Mouse (Mus musculus) induced T-regulatory cell, adult 2 months (primary cell): Measurements from ENCODE around the gene Atp6v1g2.
"Not testable (repeated sequence)": the region's sequence is repeated elsewhere in the genome, so short reads cannot be mapped to it uniquely, and the experiment has no call there.

Experiments
- DNase-seq: peaks from one replicate; pipeline ENCODE4 v3.0.0-alpha.2; 2012; ENCODE audit warnings: low read depth

Gene Atp6v1g2

GRCm38 (mm10) chr17:35202442-35202841 lies 31.0 kb upstream of the Atp6v1g2 start:
- DNase-seq: no peak

DNA sequence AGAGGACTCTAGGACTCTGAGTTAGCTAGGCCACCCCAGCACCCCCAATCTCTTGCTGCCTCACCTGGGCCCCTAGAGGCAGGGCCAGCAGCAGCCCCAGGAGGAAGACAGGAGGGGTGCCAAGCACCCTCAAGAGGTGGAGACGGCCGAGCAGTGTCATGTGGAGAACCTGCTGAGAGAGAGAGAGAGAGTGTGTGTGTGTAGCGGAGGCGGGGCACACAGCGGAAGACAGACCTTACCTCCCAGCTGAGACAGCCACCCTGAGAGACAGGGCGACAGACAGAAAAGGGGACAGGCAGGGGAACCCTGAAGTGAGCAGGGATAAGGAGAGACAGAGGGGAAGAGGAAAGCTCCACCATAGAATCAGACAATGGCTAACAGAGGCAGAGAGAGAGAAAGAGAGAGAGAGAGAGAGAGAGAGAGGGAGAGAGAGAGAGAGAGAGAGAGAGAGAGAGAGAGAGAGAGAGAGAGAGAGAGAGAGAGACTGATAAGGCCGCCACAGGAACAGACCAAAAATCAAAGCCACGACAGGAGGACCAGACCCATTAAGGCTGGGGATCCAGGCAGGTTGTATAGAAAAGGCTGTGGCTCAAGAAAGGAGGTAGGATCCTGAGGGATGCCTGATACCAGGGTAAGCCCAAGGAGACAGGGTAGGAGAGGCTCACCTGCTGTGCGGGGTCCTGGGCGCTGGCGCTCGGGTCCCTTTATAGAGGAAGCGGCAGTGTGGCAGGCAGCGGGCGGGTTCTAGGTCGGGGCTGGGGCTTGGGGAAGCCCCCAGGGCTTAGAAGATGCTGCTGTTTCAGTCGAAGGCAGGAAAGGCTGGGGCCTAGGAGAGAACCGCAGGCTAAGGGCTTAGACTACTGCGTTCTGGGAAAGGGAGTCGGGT lies 28.7 kb upstream of the Atp6v1g2 start, which contains the start of gene Lta:
Lta (minus strand) TSS at position 858 of the 886 bp plus-strand sequence.
- peak; percentile 88 for DNase-seq

- DNase-seq: no peak
Measured at GRCm38 (mm10) chr17:35205380-35205769, 28.1 kb upstream of the Atp6v1g2 start.

GRCm38 (mm10) chr17:35209785-35210535 lies 23.5 kb upstream of the Atp6v1g2 start:
- peak; percentile 96 for DNase-seq

DNA sequence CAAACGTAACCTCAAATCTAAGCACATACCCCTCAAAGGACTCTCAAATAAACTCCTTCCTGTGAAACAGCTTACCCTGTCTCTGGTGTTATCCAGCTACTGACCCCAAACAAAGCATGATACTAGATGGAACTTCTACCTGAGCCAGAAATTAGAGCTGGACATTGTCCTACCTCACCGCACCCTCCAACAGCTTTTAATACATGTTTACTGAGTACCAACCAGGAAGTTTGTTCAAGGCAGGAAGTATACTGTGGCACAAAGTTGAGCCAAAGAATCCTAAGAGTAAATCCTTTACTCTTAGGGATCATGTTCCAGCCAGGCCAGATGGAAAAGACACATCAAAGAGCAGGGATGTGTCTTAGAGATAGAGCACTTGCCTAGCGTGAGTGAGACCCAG lies 22.9 kb upstream of the Atp6v1g2 start:
- DNase-seq: no peak

DNA sequence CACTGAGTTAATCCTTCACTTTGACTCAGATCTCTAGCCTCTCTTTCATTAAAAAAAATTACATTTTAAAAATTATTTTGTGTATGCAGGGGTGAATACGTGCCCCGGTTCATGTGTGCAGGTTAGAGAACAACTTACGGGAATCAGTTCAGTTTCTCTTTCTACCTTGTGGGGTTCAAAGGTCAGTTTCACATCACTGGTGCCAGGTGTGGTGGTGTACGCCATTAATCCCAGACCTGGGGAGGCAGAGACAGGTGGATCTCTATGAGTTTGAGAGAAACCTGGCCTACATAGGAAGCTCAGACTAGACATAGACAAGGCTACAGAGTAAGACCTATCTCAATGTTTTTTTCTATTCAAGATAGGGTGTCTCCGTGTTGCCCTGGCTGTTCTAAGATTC lies 20.4 kb upstream of the Atp6v1g2 start:
- no peak for DNase-seq

DNA sequence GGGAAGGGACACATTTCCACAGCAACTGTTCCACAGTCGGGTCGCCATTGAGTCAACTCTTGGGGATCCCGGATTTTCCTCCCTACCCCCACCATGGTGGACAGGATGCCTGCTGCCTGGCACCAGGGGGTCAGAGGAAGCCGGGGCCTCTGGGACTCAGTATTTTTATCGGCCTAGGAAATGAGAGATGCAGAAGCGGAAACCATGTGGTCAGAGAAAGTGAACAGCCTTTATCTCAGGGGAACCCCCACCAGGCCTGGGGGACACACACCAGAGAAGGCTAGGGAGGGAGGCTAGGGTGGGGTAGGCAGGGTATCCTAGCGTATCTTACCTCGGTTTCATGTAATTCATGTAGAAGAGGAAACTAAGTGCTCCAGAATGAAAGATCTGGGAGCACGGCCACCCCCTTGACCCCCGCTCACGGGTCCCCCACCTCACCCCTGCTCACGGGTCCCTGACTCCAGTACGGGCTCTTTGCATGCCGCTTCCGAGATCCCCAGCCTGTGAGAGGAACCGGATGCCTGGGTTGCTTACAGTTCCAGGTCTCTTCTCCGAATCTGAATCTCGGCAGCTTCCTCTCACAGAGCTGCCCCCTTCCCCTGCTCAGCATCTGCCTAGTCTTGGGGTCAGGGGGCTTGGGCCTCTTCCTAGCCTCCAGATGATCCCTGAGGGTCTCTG lies 14.8 kb upstream of the Atp6v1g2 start:
- DNase-seq: peak; percentile 85

DNA sequence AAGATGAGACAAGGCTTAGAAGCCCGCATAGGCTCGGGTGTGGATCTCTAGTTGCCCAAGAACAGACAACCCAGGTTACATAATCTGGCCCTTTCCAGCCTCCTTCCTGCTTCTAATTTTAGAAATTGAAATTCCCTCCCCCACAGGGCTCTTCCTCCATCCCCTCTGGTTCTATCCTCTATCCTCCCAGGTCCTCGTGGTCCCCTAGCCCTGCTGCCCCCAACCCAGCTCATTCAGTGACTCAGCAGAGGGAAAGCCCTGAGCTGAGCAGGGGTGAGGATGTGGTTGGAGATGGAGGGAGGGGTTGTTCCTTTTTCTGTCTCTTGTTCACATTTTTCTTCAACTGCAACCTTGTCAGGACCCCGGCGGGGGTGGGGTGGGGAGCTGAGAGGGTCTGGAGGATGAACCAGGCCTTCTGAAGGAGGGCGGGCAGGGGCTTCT lies 13.8 kb upstream of the Atp6v1g2 start:
- peak; percentile 88 for DNase-seq

DNA sequence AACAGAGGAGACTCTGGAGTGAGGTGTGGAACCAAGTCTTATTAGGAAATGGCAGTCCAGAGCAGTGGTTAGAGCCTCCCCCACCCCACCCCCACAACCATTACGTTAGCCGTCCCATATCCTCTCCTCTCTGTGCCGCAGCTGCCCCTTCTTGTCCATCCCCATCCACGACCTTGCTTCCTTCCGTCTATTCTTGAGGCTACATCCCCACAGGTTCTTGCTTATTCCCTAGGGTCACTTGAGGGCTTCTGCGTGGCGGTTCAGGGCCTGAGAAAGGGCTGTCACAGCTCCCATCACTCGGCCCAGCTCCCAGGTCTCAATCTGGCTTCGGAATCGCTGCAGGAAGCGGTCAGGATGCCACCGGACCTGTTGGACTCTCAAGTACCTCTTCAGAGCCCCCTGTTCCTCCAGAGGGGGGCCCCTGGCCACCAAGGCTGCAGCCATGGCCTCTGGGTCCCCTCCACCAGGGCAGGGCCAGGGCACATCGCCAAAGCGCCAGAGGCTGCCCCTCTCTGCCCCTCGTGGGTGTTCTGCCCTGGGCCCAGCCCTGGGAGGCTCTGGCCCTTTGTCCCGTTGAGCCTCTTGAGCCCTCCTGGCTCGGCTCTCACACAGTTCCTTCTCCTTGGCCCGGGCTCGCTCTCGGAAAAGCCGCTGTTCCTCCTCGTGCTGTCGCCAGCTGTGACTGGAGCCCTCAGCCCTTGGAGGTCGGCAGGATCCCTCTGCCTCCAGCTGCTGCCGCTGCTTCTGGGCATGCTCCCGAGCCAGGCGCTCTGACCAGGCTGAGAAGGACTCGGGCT lies 13.1 kb upstream of the Atp6v1g2 start, which contains the start of gene Gm16181:
Gm16181 (plus strand) TSS at position 679 of the 797 bp plus-strand sequence.
- no peak for DNase-seq

- peak; percentile 59 for DNase-seq
Measured at GRCm38 (mm10) chr17:35222299-35222698, 11.2 kb upstream of the Atp6v1g2 start.

DNA sequence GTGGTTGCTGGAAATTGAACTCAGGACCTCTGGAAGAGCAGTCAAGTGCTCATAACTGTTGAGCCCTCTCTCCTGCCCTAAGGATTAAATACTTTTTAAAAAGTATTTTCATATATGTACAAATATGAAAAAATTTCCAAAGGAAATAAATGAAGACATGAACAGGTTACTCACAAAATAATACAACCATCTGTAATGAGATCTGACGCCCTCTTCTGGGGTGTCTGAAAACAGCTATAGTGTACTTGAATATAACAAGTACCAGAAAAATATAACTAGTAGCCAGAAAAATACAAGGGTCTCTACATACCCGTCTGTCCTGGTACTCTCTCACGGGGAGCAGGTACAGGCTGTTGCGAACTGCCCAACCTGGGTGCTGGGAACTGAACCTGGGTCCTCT lies 8.8 kb upstream of the Atp6v1g2 start:
- no peak for DNase-seq

DNA sequence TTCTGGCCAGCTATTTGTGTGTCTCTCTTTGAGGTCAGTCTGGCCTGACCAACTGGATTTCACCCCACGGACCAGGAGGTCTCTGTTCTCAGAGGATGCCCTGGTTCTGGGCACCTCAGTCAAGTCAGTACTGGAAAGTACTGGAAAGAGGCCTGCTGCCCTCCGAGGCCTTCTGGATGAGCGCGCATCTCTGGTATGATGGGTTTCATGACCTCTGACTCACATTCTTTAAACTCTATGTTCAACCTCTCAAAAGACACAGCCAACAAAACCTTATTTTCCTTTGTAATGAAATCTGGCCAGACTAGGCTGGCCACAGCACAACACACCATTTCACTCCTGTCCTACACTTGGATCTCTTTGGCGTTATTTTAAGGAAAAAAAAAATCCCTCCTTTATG lies 8.0 kb upstream of the Atp6v1g2 start:
- no peak for DNase-seq

DNA sequence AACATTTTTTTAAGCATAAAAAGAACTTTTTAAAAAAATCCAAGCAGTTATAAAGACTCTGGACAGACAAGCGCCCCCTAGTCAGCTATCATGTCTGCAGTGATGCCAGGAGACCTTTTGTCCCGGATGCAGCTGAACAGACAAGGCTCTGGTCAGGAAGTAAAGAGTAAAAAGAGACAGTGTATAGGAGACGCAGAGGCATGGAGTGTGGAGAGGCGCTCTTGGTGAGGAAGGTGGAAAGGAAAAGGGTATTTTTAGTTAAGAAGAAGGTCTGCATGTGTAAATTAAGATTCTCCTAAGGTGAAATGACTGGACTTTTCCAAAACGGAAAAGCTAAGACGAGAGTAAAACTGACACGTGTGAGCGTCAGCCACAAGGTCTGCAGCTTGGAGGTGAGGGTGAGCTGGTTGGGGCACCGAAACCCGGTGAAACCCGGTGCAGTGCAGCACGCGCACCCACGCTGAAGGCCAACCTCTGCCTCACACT lies 6.9 kb upstream of the Atp6v1g2 start:
- peak; percentile 73 for DNase-seq

DNA sequence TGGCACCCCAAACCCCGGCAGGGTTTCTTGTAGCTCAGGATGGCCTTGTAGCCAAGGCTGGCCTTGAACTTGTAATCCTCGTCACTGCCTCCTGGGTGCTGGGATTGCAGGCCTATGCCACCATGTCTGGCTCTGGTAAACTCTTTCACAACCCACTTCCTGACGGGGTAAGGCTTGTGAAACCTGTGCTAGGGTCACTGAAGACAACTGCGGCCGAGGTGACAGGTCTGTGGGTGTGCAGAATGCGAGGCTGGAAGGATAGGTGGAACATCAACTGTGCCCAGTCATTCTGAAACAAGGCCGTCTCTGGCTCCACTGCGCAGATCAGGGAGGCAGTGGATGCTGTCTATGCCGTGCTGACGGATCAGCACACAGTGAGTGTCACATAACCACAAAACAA lies 2.4 kb upstream of the Atp6v1g2 start:
- DNase-seq: peak; percentile 91

GRCm38 (mm10) chr17:35232043-35232442 lies 1.4 kb upstream of the Atp6v1g2 start:
- peak; percentile 94 for DNase-seq

GRCm38 (mm10) chr17:35232659-35233058 lies 801 bp upstream of the Atp6v1g2 start:
- DNase-seq: peak; percentile 84

GRCm38 (mm10) chr17:35234090-35234489 lies 630 bp downstream of the Atp6v1g2 start:
- not testable (repeated sequence) for DNase-seq

DNA sequence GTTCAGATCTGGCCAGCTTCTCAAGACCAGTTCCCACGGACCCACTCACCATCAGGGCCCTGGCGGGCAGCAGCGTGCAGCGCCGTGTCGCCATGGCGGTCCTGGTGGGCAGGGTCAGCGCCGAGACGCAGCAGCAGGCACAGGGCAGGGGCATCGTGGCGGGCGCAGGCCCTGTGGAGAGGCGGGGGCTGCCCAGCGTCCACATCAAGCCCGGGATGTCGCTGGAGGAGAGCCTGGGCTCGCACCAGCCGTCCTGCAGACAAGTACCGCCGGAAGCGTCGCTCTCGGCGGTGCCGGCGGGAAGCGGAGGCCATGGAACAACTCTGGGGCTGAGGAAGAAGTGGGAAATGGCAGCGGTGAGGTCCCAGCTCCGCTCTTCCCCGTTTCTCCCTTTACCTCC lies 1.4 kb downstream of the Atp6v1g2 start:
- DNase-seq: peak; percentile 71

DNA sequence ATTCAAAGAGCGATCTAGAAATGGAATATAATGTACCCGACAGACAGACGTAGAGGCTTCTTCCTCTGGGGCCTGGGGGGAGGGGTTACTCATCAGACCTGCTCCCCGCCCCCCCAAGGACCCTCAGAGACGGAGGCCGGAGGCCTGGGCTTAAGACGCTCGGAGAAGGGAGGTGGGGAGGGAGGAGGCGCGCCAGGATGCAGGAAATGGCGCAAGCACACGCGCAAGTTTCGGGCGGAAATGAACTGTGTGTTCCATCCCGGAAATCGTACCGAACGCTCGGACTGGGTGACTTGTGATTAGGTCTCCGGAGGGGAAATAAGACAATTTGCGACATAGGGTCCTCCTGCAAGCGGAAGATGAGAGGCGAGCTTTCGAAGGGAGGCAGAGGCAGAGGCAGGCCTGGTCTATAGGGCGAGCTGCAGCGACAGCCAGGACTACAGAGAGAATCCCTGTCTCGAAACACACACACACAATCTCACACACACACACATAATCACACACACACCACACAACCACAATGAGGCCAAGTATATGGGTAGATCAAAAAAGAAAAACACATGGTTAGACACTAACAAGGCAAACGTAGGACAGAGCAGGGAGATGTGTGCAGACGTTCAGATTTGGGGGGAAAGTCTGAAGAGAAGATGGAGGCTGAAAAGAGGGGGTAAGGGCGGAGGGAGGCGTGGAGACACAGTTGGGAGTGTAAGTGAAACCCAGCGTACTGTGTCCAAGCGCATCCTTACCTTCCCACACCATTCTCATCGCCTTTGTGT lies 2.3 kb downstream of the Atp6v1g2 start, which contains the start of gene Nfkbil1:
Nfkbil1 (minus strand) TSS at position 179 of the 776 bp plus-strand sequence.
- DNase-seq: peak; percentile 96

DNA sequence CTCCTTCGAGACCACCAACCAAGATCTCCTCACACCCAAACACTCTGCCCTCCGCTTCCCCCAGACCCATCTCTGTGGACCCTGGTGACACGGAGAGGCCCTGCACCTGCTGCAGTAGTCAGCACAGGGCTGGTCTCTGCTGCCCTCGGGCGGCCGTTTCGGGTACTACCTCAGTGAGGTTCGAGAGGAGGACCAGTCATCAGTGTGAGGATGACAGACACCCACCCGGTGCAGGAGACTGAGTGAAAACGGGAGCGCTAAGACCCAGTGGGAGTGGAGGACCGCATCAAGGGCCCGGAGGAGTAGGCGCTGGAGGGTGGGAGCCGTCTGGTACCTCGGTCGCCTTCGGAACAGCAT lies 2.9 kb downstream of the Atp6v1g2 start:
- peak; percentile 97 for DNase-seq
